Mouse (Mus musculus) left cerebral cortex, postnatal 10 days (tissue): Measurements from ENCODE around the gene Has3. TPM values are rescaled to one million over a fixed set of nuclear protein-coding genes. Genes with fewer than 3 reads are reported as not detected.

Experiments
- DNase-seq, 2 experiments: peaks; one replicate each; pipeline ENCODE4 v3.0.0; 2021 to 2022; ENCODE audit warnings: low spot score in 2 of 2, mixed read lengths in 1 of 2; ENCODE audit errors: extremely low spot score in 1 of 2
- intact Hi-C: fragments of 180-260 bp; cut with DNase I; formaldehyde crosslinking; loops from one replicate; pipeline ENCODE4 v1.15.1; 2025
- total RNA-seq, 2 experiments: library from RNA; stranded (reverse); gene quantifications; 2 replicates each; pipeline ENCODE4 v1.2.3; 2021

Gene Has3
- total RNA-seq: 1 to 10 TPM; 5.6 to 6.1 TPM

- DNase-seq: no peak
- intact Hi-C loops: loop anchor here (5.0 kb wide), 1 partner anchor 153 kb away; no protein-coding TSS in a partner anchor
These were observed at the start of gene Has3 for GRCm38 (mm10) chr8:106870051-106870450. TSS of gene Has3 (plus strand) at chr8:106870242.

GRCm38 (mm10) chr8:106820553-106821515 is 49.2 kb upstream of the Has3 start:
- intact Hi-C loops: no loop called here
- no peak for DNase-seq

GRCm38 (mm10) chr8:106828921-106829320 is 41.1 kb upstream of the Has3 start:
- intact Hi-C loops: no loop called here
- DNase-seq: no peak

- DNase-seq: no peak
- intact Hi-C loops: no loop called here
These were observed 40.5 kb upstream of the Has3 start for GRCm38 (mm10) chr8:106829526-106830045.

GRCm38 (mm10) chr8:106834899-106835298 is 35.1 kb upstream of the Has3 start:
- DNase-seq: no peak
- intact Hi-C loops: no loop called here

- intact Hi-C loops: no loop called here
- DNase-seq: no peak
These were observed 33.5 kb upstream of the Has3 start for GRCm38 (mm10) chr8:106836525-106836924.

- intact Hi-C loops: no loop called here
- no peak for DNase-seq
These were observed 31.2 kb upstream of the Has3 start for GRCm38 (mm10) chr8:106838803-106839202.

GRCm38 (mm10) chr8:106839209-106840001 is 30.6 kb upstream of the Has3 start:
- intact Hi-C loops: no loop called here
- peak in 1 of 2 experiments; percentile 34 for DNase-seq

- DNase-seq: no peak
- intact Hi-C loops: no loop called here
These were observed 20.0 kb upstream of the Has3 start for GRCm38 (mm10) chr8:106850034-106850433.

GRCm38 (mm10) chr8:106854534-106855241 is 15.4 kb upstream of the Has3 start:
- peak in 1 of 2 experiments; percentile 48 for DNase-seq
- intact Hi-C loops: no loop called here

- no peak for DNase-seq
- intact Hi-C loops: no loop called here
These were observed 14.8 kb upstream of the Has3 start for GRCm38 (mm10) chr8:106855242-106855562.

GRCm38 (mm10) chr8:106862845-106863244 is 7.2 kb upstream of the Has3 start:
- DNase-seq: no peak
- intact Hi-C loops: loop anchor here (10.0 kb wide), 1 partner anchor 58 kb away; no protein-coding TSS in a partner anchor

- intact Hi-C loops: loop anchor here (10.0 kb wide), 1 partner anchor 61 kb away; no protein-coding TSS in a partner anchor
- no peak for DNase-seq
These were observed 4.7 kb upstream of the Has3 start for GRCm38 (mm10) chr8:106865354-106865753.

GRCm38 (mm10) chr8:106870537-106871327 is 690 bp downstream of the Has3 start:
- peak; percentile 47 to 80 for DNase-seq

GRCm38 (mm10) chr8:106871328-106871926 is 1.4 kb downstream of the Has3 start:
- DNase-seq: no peak

More at GRCm38 (mm10) chr8:106870537-106871327, 690 bp downstream of the Has3 start:
- intact Hi-C loops: loop anchor here (5.0 kb wide), 1 partner anchor 153 kb away; no protein-coding TSS in a partner anchor

GRCm38 (mm10) chr8:106871931-106872371 is 1.9 kb downstream of the Has3 start:
- intact Hi-C loops: loop anchor here (5.0 kb wide), 1 partner anchor 155 kb away; no protein-coding TSS in a partner anchor
- DNase-seq: peak in 1 of 2 experiments; percentile 74

More at GRCm38 (mm10) chr8:106871328-106871926, 1.4 kb downstream of the Has3 start:
- intact Hi-C loops: loop anchor here (5.0 kb wide), 1 partner anchor 154 kb away; no protein-coding TSS in a partner anchor

GRCm38 (mm10) chr8:106872454-106873034 is 2.5 kb downstream of the Has3 start:
- no peak for DNase-seq
- intact Hi-C loops: loop anchor here (5.0 kb wide), 1 partner anchor 155 kb away; no protein-coding TSS in a partner anchor
